Mouse (Mus musculus): ENCODE results near the gene 4933428M09Rik.

- TF ChIP-seq CTCF (IDR thresholded peaks at IDR 0.05; ENCODE audit: insufficient read depth, low read length) (no peak), POLR2A (IDR thresholded peaks at IDR 0.05; ENCODE audit: borderline replicate concordance, extremely low read depth, low read depth, low read length) (no peak)
Measured at GRCm38 (mm10) chrX:139134031-139134430, 45.0 kb upstream of the 4933428M09Rik start.

Measured in lung, adult 2 months (tissue).